Mouse (Mus musculus): ENCODE data around the gene Pde4d. TPM values are rescaled to one million over a fixed set of nuclear protein-coding genes. Genes with fewer than 3 reads are reported as not detected.

Gene Pde4d
- polyA plus RNA-seq, 1 experiment, result 34.7 TPM

DNA sequence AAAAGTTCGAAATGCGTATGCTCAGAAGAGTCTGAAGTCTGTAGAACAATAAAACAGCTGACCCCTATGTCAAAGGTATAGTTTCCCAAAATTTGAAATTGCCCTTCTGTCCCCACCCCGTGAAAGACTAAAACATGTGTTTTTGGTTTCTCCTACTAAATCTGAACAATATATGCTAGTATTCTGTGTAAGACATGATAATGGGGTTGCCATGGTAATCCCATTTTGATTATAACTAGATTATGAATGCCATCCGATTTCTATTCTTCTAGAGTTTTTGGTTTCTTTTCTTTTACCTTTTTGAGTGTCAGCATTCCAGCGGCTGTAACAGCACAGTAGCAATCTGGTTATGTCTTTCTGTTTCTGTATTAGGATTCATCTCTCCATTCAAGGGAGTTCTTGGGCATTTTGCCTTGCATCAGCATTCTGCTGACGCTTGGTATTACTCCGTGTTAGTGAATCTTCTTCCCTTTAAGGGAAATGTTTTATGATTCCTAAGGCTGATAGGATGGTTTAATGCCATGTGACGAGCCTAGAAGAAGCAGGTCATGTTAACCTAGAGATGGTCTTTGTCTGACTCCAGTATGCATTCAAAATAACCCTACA, 1142.5 kb downstream of the Pde4d start:
- TF ChIP-seq POLR2A (IDR thresholded peaks at IDR 0.05; ENCODE audit: extremely low read depth, insufficient read depth, low read length) (no peak), CTCF (IDR thresholded peaks at IDR 0.05; ENCODE audit: extremely low read depth, insufficient read depth, low read length) (no peak)
- H3K4me1 ChIP-seq (ENCODE audit: control insufficient read depth, insufficient read depth, low read length), result no peaks in the 10 kb centered on the region
- H3K27ac ChIP-seq (ENCODE audit: insufficient read depth, low read length), result no peak overlapping the region
- H3K4me3 ChIP-seq (ENCODE audit: insufficient read depth, low read length), result no peak overlapping the region

- Histone ChIP-seq H3K4me3 (ENCODE audit: insufficient read depth, low read length) (no peak overlapping the region), H3K27ac (ENCODE audit: insufficient read depth, low read length) (no peak overlapping the region), H3K4me1 (ENCODE audit: control insufficient read depth, insufficient read depth, low read length) (no peaks in the 10 kb centered on the region)
- no peak for TF ChIP-seq POLR2A (IDR thresholded peaks at IDR 0.05; ENCODE audit: extremely low read depth, insufficient read depth, low read length)
- TF ChIP-seq CTCF (IDR thresholded peaks at IDR 0.05; ENCODE audit: extremely low read depth, insufficient read depth, low read length), result no peak
These were observed 1150.0 kb downstream of the Pde4d start for GRCm38 (mm10) chr13:109599711-109600110.

GRCm38 (mm10) chr13:109604017-109604416, 1154.3 kb downstream of the Pde4d start:
- Histone ChIP-seq H3K4me1 (ENCODE audit: control insufficient read depth, insufficient read depth, low read length) (no peaks in the 10 kb centered on the region), H3K4me3 (ENCODE audit: insufficient read depth, low read length) (no peak overlapping the region), H3K27ac (ENCODE audit: insufficient read depth, low read length) (no peak overlapping the region)
- no peak for TF ChIP-seq POLR2A (IDR thresholded peaks at IDR 0.05; ENCODE audit: extremely low read depth, insufficient read depth, low read length)
- TF ChIP-seq CTCF (IDR thresholded peaks at IDR 0.05; ENCODE audit: extremely low read depth, insufficient read depth, low read length), result no peak

- TF ChIP-seq CTCF (IDR thresholded peaks at IDR 0.05; ENCODE audit: extremely low read depth, insufficient read depth, low read length) (no peak), POLR2A (IDR thresholded peaks at IDR 0.05; ENCODE audit: extremely low read depth, insufficient read depth, low read length) (no peak)
- H3K27ac ChIP-seq (ENCODE audit: insufficient read depth, low read length), result no peak overlapping the region
These were observed 1155.4 kb downstream of the Pde4d start for GRCm38 (mm10) chr13:109605140-109605539.

GRCm38 (mm10) chr13:109609106-109609804, 1159.5 kb downstream of the Pde4d start:
- Histone ChIP-seq H3K4me3 (ENCODE audit: insufficient read depth, low read length) (no peak overlapping the region), H3K27ac (ENCODE audit: insufficient read depth, low read length) (no peak overlapping the region), H3K4me1 (ENCODE audit: control insufficient read depth, insufficient read depth, low read length) (no peaks in the 10 kb centered on the region; the same call in 1 of the 2 replicates)
- TF ChIP-seq CTCF (IDR thresholded peaks at IDR 0.05; ENCODE audit: extremely low read depth, insufficient read depth, low read length), result no peak
- no peak for TF ChIP-seq POLR2A (IDR thresholded peaks at IDR 0.05; ENCODE audit: extremely low read depth, insufficient read depth, low read length)

More at GRCm38 (mm10) chr13:109605140-109605539, 1155.4 kb downstream of the Pde4d start:
- Histone ChIP-seq H3K4me3 (ENCODE audit: insufficient read depth, low read length) (no peak overlapping the region), H3K4me1 (ENCODE audit: control insufficient read depth, insufficient read depth, low read length) (no peaks in the 10 kb centered on the region; the same call in 1 of the 2 replicates)

GRCm38 (mm10) chr13:109609805-109610187, 1160.0 kb downstream of the Pde4d start:
- TF ChIP-seq CTCF (IDR thresholded peaks at IDR 0.05; ENCODE audit: extremely low read depth, insufficient read depth, low read length), result peak; percentile 86
- no peak for TF ChIP-seq POLR2A (IDR thresholded peaks at IDR 0.05; ENCODE audit: extremely low read depth, insufficient read depth, low read length)
- no peak overlapping the region for H3K27ac ChIP-seq (ENCODE audit: insufficient read depth, low read length)
- no peak overlapping the region for H3K4me3 ChIP-seq (ENCODE audit: insufficient read depth, low read length)
- no peaks in the 10 kb centered on the region; the same call in 1 of the 2 replicates for H3K4me1 ChIP-seq (ENCODE audit: control insufficient read depth, insufficient read depth, low read length)

DNA sequence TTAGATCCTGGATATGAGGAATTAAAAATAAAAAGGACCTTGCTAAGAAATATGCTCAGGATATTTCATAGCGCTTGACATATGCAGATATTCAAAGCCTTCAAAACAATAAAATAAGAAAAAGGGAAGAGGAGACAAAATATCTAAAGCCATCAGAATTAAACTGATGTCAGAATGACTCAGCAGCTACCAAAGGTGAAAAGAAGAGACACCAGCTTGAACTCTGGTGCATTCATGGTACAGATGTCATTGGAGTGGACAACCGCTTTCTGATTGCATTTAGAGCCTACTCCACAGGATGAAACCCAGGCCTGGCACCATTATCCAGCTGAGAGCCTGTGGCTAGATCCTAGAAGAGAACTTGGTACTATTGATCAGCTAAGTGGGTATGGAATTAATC, 1161.0 kb downstream of the Pde4d start:
- no peak overlapping the region for H3K4me3 ChIP-seq (ENCODE audit: insufficient read depth, low read length)
- H3K4me1 ChIP-seq (ENCODE audit: control insufficient read depth, insufficient read depth, low read length), result no peaks in the 10 kb centered on the region; the same call in 1 of the 2 replicates
- no peak overlapping the region for H3K27ac ChIP-seq (ENCODE audit: insufficient read depth, low read length)
- no peak for TF ChIP-seq POLR2A (IDR thresholded peaks at IDR 0.05; ENCODE audit: extremely low read depth, insufficient read depth, low read length)
- TF ChIP-seq CTCF (IDR thresholded peaks at IDR 0.05; ENCODE audit: extremely low read depth, insufficient read depth, low read length), result no peak

- TF ChIP-seq POLR2A (IDR thresholded peaks at IDR 0.05; ENCODE audit: extremely low read depth, insufficient read depth, low read length) (no peak), CTCF (IDR thresholded peaks at IDR 0.05; ENCODE audit: extremely low read depth, insufficient read depth, low read length) (no peak)
- Histone ChIP-seq H3K4me3 (ENCODE audit: insufficient read depth, low read length) (no peak overlapping the region), H3K4me1 (ENCODE audit: control insufficient read depth, insufficient read depth, low read length) (peaks cover 4% of the 10 kb centered on the region; the same call in 1 of the 2 replicates), H3K27ac (ENCODE audit: insufficient read depth, low read length) (no peak overlapping the region)
These were observed 1165.6 kb downstream of the Pde4d start for GRCm38 (mm10) chr13:109615213-109615784.

GRCm38 (mm10) chr13:109615785-109616281, 1166.1 kb downstream of the Pde4d start:
- TF ChIP-seq POLR2A (IDR thresholded peaks at IDR 0.05; ENCODE audit: extremely low read depth, insufficient read depth, low read length) (no peak), CTCF (IDR thresholded peaks at IDR 0.05; ENCODE audit: extremely low read depth, insufficient read depth, low read length) (0 out of 2 replicates have a peak, but pooled peaks have one; percentile 13)
- Histone ChIP-seq H3K4me1 (ENCODE audit: control insufficient read depth, insufficient read depth, low read length) (peaks cover 4% of the 10 kb centered on the region; the same call in 1 of the 2 replicates), H3K4me3 (ENCODE audit: insufficient read depth, low read length) (no peak overlapping the region), H3K27ac (ENCODE audit: insufficient read depth, low read length) (no peak overlapping the region)
